Mouse (Mus musculus): Measurements from ENCODE around the gene Mdn1.

GRCm38 (mm10) chr4:32770284-32770810, 113.4 kb downstream of the Mdn1 start:
- TF ChIP-seq CTCF (IDR thresholded peaks at IDR 0.05; ENCODE audit: low read depth, low read length) (0 out of 2 replicates have a peak, but pooled peaks have one; percentile 10), TAL1 (conservative IDR thresholded peaks at IDR 0.05; ENCODE audit: low read depth, low read length) (no peak), GATA1 (IDR thresholded peaks at IDR 0.05; ENCODE audit: borderline replicate concordance, low read length) (no peak), POLR2AphosphoS5 (IDR thresholded peaks at IDR 0.05; ENCODE audit: insufficient replicate concordance, low read depth, low read length) (no peak)

Measured in G1E (cell line).